Mouse (Mus musculus): ENCODE results near the gene Hoxb5. TPM values are rescaled to one million over a fixed set of nuclear protein-coding genes. Genes with fewer than 3 reads are reported as not detected.

Hoxb5 gene
- polyA plus RNA-seq, 1 experiment = not detected

DNA sequence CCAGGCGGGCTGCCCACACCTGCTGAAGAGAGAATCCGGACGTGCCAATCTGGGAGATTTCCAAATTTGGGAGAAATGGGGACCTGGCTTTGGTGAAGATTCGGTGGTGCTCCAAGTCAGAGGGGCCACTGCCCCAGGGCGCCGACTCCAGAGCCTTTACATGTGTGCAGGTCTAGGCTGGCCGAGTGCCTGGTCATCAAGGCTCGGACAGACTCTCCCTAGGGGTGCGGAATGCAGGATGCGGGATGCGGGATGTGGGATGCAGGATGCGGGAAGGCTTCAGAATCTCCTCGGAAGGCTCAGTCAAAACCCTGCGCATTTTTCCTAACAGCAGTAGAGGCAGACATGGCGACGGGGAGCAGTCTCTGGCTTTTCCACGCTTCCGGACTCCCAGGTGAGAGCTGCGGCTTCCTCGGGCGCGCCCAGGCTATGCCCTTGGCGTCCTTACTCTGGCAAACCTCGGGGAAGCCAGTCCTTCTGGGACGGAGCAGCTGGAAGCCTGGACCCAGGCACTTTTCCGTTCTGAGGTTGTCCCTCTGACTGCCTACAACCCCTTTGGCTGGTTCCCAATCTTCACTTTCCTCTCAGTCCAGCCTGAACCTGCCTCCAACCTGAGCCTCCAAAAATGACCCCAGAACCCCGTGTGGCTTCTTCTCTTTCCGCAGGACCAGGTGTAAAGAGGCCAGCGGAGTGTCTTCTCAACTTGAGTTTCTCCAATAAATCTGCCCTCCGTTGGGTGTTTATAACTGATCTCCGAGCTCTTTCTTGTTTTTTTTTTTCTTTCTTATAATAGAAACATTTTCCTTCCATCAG is 23.5 kb upstream of the Hoxb5 start:
- Histone ChIP-seq H3K36me3 (ENCODE audit: control insufficient read depth, insufficient read depth) (no peaks in the 10 kb centered on the region), H3K27me3 (ENCODE audit: control insufficient read depth, insufficient read depth, insufficient read length) (peaks cover 88% of the 10 kb centered on the region), H3ac (ENCODE audit: control insufficient read depth, insufficient read length) (no peak overlapping the region), H3K79me2 (ENCODE audit: control insufficient read depth, insufficient read depth) (no peaks in the 10 kb centered on the region), H3K4me3 (no peak overlapping the region), H3K4me2 (ENCODE audit: low read depth) (no peak overlapping the region)
- TF ChIP-seq SRF (IDR thresholded peaks at IDR 0.05; ENCODE audit: control insufficient read depth, insufficient read length, low read depth) = no peak
- no peak for TF ChIP-seq POLR2AphosphoS2 (IDR thresholded peaks at IDR 0.05; ENCODE audit: insufficient read length, low read depth)
- TF ChIP-seq MYOD1 (IDR thresholded peaks at IDR 0.05; ENCODE audit: control insufficient read depth in 1 of 3, insufficient read length in 2 of 3, low read depth in 2 of 3) = no peak
- TF ChIP-seq REST (IDR thresholded peaks at IDR 0.05; ENCODE audit: insufficient read depth, insufficient read length) = no peak
- TF ChIP-seq CEBPB (IDR thresholded peaks at IDR 0.05; ENCODE audit: insufficient read depth, poor library complexity, severe bottlenecking) = no peak
- TF ChIP-seq TCF12 (IDR thresholded peaks at IDR 0.05; ENCODE audit: insufficient read depth, poor library complexity, severe bottlenecking) = no peak
- no peak for TF ChIP-seq USF1 (IDR thresholded peaks at IDR 0.05; ENCODE audit: low read depth)
- TF ChIP-seq MAX (IDR thresholded peaks at IDR 0.05; ENCODE audit: low read depth) = no peak
- TF ChIP-seq POLR2A (IDR thresholded peaks at IDR 0.05; ENCODE audit: insufficient read length, low read depth) = no peak
- no peak for TF ChIP-seq E2F4 (IDR thresholded peaks at IDR 0.05; ENCODE audit: insufficient read depth)
- no peak for TF ChIP-seq MYOG (IDR thresholded peaks at IDR 0.05; ENCODE audit: control insufficient read depth in 1 of 3, insufficient read depth in 1 of 3, insufficient read length in 2 of 3, low read depth in 2 of 3)

DNA sequence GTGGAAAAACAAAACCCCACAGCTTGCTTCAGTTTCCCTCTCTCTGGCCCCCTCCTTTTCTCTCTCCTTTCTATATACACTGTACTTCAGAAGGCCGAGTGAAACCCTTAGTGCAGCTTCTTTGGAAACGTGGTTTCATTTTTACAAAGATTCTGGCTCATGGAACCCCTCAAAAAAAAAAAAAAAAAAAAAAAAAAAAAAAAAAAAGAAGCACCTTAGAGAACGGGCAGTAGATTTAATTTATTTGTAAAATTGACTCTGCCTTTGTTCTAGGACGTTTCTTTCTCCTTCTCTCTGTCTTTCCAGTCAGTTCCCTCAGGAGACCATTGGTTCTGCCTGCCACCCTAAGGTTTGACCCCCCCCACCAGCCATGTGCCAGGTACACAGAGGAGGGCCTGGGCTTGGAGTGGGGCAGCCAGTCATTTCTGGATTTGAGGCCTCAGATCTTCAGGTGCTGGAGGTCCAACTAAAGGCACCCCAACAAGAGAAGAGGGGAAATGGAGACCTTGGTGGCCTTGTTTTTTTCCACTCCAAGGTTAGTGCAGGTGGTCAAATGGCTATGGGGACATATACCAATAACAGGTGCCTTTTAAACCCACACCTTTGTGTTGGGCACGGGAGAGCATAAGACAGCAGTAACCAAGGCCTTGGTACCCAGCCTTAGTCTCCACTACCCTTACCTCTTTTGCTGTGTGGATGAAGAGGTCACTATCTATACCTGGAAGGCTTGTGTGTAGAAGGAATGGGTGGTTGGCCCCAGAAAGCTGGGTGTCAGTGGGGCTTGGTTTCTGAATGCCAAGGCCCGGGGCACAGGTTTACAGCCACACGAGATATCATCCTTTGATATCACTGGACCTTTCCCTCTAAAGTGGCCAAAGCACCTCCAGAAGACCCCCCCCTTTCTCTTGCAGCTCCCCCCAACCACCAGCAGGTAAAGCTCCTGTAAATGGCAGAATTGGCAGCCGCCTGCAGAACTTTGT is 22.4 kb upstream of the Hoxb5 start:
- no peaks in the 10 kb centered on the region for H3K36me3 ChIP-seq (ENCODE audit: control insufficient read depth, insufficient read depth)
- H3ac ChIP-seq (ENCODE audit: control insufficient read depth, insufficient read length) = no peak overlapping the region
- no peak overlapping the region for H3K4me3 ChIP-seq
- no peaks in the 10 kb centered on the region for H3K79me2 ChIP-seq (ENCODE audit: control insufficient read depth, insufficient read depth)
- TF ChIP-seq TCF12 (IDR thresholded peaks at IDR 0.05; ENCODE audit: insufficient read depth, poor library complexity, severe bottlenecking) (no peak), E2F4 (IDR thresholded peaks at IDR 0.05; ENCODE audit: insufficient read depth) (no peak), MYOD1 (IDR thresholded peaks at IDR 0.05; ENCODE audit: control insufficient read depth in 1 of 3, insufficient read length in 2 of 3, low read depth in 2 of 3) (no peak), REST (IDR thresholded peaks at IDR 0.05; ENCODE audit: insufficient read depth, insufficient read length) (no peak), USF1 (IDR thresholded peaks at IDR 0.05; ENCODE audit: low read depth) (no peak), MYOG (IDR thresholded peaks at IDR 0.05; ENCODE audit: control insufficient read depth in 1 of 3, insufficient read depth in 1 of 3, insufficient read length in 2 of 3, low read depth in 2 of 3) (no peak), TCF3 (IDR thresholded peaks at IDR 0.05; ENCODE audit: insufficient read length, low read depth) (no peak), POLR2AphosphoS2 (IDR thresholded peaks at IDR 0.05; ENCODE audit: insufficient read length, low read depth) (no peak), CEBPB (IDR thresholded peaks at IDR 0.05; ENCODE audit: insufficient read depth, poor library complexity, severe bottlenecking) (no peak), SRF (IDR thresholded peaks at IDR 0.05; ENCODE audit: control insufficient read depth, insufficient read length, low read depth) (no peak), MAX (IDR thresholded peaks at IDR 0.05; ENCODE audit: low read depth) (no peak), POLR2A (IDR thresholded peaks at IDR 0.05; ENCODE audit: insufficient read length, low read depth) (no peak)
- no peak overlapping the region for H3K4me2 ChIP-seq (ENCODE audit: low read depth)
- H3K27me3 ChIP-seq (ENCODE audit: control insufficient read depth, insufficient read depth, insufficient read length) = peaks cover 90% of the 10 kb centered on the region

DNA sequence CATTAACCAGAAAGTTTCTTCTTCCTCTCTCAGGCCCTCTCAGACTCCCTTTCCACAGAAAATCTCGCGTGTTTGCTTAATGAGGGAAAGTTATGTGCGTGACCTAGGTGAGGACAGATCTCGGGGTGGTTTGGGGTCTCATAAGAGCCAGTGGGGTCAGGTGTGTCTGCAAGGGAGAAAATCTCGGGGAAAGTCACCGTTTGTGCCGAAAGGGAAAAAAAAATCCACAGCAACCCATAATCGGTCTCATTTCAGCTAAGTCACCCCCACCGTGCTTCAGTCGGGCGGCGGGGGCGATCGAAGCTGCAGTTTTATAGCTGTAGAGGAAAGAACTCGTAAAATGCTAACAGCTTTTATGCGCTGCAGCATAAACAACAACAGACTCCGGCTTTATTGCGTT is 21.7 kb upstream of the Hoxb5 start:
- no peaks in the 10 kb centered on the region for H3K36me3 ChIP-seq (ENCODE audit: control insufficient read depth, insufficient read depth)
- TF ChIP-seq MYOD1 (IDR thresholded peaks at IDR 0.05; ENCODE audit: control insufficient read depth in 1 of 3, insufficient read length in 2 of 3, low read depth in 2 of 3) (no peak), USF1 (IDR thresholded peaks at IDR 0.05; ENCODE audit: low read depth) (no peak), MAX (IDR thresholded peaks at IDR 0.05; ENCODE audit: low read depth) (no peak), SRF (IDR thresholded peaks at IDR 0.05; ENCODE audit: control insufficient read depth, insufficient read length, low read depth) (no peak), POLR2A (IDR thresholded peaks at IDR 0.05; ENCODE audit: insufficient read length, low read depth) (no peak), TCF3 (IDR thresholded peaks at IDR 0.05; ENCODE audit: insufficient read length, low read depth) (no peak), REST (IDR thresholded peaks at IDR 0.05; ENCODE audit: insufficient read depth, insufficient read length) (no peak), CEBPB (IDR thresholded peaks at IDR 0.05; ENCODE audit: insufficient read depth, poor library complexity, severe bottlenecking) (no peak)
- no peak overlapping the region for H3ac ChIP-seq (ENCODE audit: control insufficient read depth, insufficient read length)
- no peak overlapping the region for H3K4me3 ChIP-seq
- H3K27me3 ChIP-seq (ENCODE audit: control insufficient read depth, insufficient read depth, insufficient read length) = peaks cover 91% of the 10 kb centered on the region
- H3K4me2 ChIP-seq (ENCODE audit: low read depth) = no peak overlapping the region
- no peaks in the 10 kb centered on the region for H3K79me2 ChIP-seq (ENCODE audit: control insufficient read depth, insufficient read depth)

DNA sequence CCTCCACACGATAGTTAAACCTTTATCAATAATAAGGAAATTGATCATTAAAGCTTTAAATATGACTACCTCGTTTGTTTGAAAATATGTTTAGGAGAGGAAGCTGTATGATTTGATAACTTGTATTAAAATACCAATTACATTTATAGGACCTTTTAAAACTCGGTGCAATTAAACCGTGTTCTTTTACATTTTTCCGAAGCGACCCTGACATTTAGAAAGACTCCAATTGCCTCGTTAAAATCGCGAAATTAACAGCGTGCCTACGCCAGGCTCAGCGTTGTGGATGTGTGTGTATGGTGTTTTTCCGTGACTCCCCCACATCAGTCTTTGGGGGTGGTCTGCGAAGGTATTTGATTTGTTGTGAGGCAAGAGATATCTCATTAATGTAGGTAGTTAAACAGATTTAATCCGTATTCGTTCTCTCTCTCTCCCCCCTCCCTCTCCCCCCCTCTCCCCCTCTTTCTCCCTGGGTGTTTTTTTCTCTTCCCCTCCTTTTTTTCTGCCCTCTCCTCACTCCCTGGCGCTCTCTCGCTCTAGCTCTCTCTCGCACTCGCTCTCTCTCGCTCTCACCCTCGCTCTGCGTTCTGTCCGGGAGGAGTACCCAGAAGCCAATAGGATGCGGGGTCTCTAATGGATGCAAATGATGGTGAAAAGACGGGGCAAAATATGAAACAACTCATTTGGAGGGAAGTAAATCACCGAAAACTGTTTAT is 21.1 kb upstream of the Hoxb5 start, which contains the start of gene Hoxb8:
TSS of gene Hoxb8 (plus strand) at position 51 of the 716 bp plus-strand sequence.
- Histone ChIP-seq H3K36me3 (ENCODE audit: control insufficient read depth, insufficient read depth) (no peaks in the 10 kb centered on the region), H3K4me2 (ENCODE audit: low read depth) (no peak within 1 kb of the TSS), H3ac (ENCODE audit: control insufficient read depth, insufficient read length) (no peak within 1 kb of the TSS), H3K27me3 (ENCODE audit: control insufficient read depth, insufficient read depth, insufficient read length) (peaks cover 91% of the 10 kb centered on the region), H3K79me2 (ENCODE audit: control insufficient read depth, insufficient read depth) (no peaks in the 10 kb centered on the region), H3K4me3 (no peak within 1 kb of the TSS)
- TF ChIP-seq POLR2A (IDR thresholded peaks at IDR 0.05; ENCODE audit: insufficient read length, low read depth) = no peak
- no peak for TF ChIP-seq CEBPB (IDR thresholded peaks at IDR 0.05; ENCODE audit: insufficient read depth, poor library complexity, severe bottlenecking)
- TF ChIP-seq USF1 (IDR thresholded peaks at IDR 0.05; ENCODE audit: low read depth) = no peak
- TF ChIP-seq TCF3 (IDR thresholded peaks at IDR 0.05; ENCODE audit: insufficient read length, low read depth) = no peak
- TF ChIP-seq E2F4 (IDR thresholded peaks at IDR 0.05; ENCODE audit: insufficient read depth) = no peak
- TF ChIP-seq MYOG (IDR thresholded peaks at IDR 0.05; ENCODE audit: control insufficient read depth in 1 of 3, insufficient read depth in 1 of 3, insufficient read length in 2 of 3, low read depth in 2 of 3) = no peak
- no peak for TF ChIP-seq SRF (IDR thresholded peaks at IDR 0.05; ENCODE audit: control insufficient read depth, insufficient read length, low read depth)
- no peak for TF ChIP-seq MYOD1 (IDR thresholded peaks at IDR 0.05; ENCODE audit: control insufficient read depth in 1 of 3, insufficient read length in 2 of 3, low read depth in 2 of 3)
- no peak for TF ChIP-seq TCF12 (IDR thresholded peaks at IDR 0.05; ENCODE audit: insufficient read depth, poor library complexity, severe bottlenecking)
- TF ChIP-seq POLR2AphosphoS2 (IDR thresholded peaks at IDR 0.05; ENCODE audit: insufficient read length, low read depth) = no peak
- TF ChIP-seq MAX (IDR thresholded peaks at IDR 0.05; ENCODE audit: low read depth) = no peak
- TF ChIP-seq REST (IDR thresholded peaks at IDR 0.05; ENCODE audit: insufficient read depth, insufficient read length) = no peak

Measured in myocyte (in vitro differentiated cells).